Mouse (Mus musculus) kidney, adult 2 months (tissue): ENCODE measurements around the gene Tgfbi. TPM values are rescaled to one million over a fixed set of nuclear protein-coding genes. Genes with fewer than 3 reads are reported as not detected.

Experiments used
- DNase-seq: peaks from one replicate; pipeline ENCODE4 v3.0.0; 2021
- H3K27ac ChIP-seq: fragments of 200-500 bp; 2 replicates; pipeline ENCODE4 v1.5.1; 2012; ENCODE audit warnings: low read depth, low read length, control low read depth, inconsistent platforms; ENCODE audit not compliant: insufficient read depth
- H3K27me3 ChIP-seq: fragments of 200-500 bp; replicated peaks from 2 replicates; pipeline ENCODE4 v1.6.1; 2012; ENCODE audit warnings: mild to moderate bottlenecking, moderate library complexity, low read length, inconsistent platforms; ENCODE audit not compliant: control insufficient read depth, insufficient read depth
- H3K36me3 ChIP-seq: fragments of 200-500 bp; 2 replicates; pipeline ENCODE4 v1.6.1; 2012; ENCODE audit warnings: mild to moderate bottlenecking, moderate library complexity, low read length, inconsistent platforms; ENCODE audit not compliant: control insufficient read depth, insufficient read depth
- H3K4me1 ChIP-seq: fragments of 200-500 bp; 2 replicates; pipeline ENCODE4 v1.6.1; 2011; ENCODE audit warnings: low read length; ENCODE audit not compliant: control insufficient read depth, insufficient read depth
- H3K4me3 ChIP-seq: fragments of 200-500 bp; 2 replicates; pipeline ENCODE4 v1.5.1; 2011; ENCODE audit warnings: mild to moderate bottlenecking, low read depth, low read length, control low read depth; ENCODE audit not compliant: insufficient read depth
- CTCF ChIP-seq: fragments of 200-500 bp; conservative IDR thresholded peaks from 2 replicates; pipeline ENCODE4 v1.5.1; 2011; ENCODE audit warnings: low read depth, mild to moderate bottlenecking, control low read depth, low read length, moderate library complexity, mixed read lengths; ENCODE audit not compliant: insufficient read depth, insufficient read length
- POLR2A ChIP-seq: fragments of 200-500 bp; IDR thresholded peaks from one replicate; pipeline ENCODE4 v1.6.1; 2011; ENCODE audit warnings: low read depth, low read length, control low read depth
- WGBS: fragments of 180-500 bp; shearing (Covaris S2); methylation state at CpG from one replicate; pipeline ENCODE4 v1.1.7; 2018; 5-methylcytosine and 5-hydroxymethylcytosine counted together
- polyA plus RNA-seq: library from polyadenylated mRNA; depleted of rRNA; stranded (reverse); fragments of >200 nt; gene quantifications from 2 replicates; pipeline ENCODE4 v1.2.3, GENCODE M21; 2012; rRNA removed

Gene Tgfbi
- 18.8 and 20.8 TPM in 2 replicates for polyA plus RNA-seq

- TF ChIP-seq POLR2A (no peak), CTCF (no peak)
- DNase-seq, result peak; percentile 43
- Histone ChIP-seq H3K36me3 (no peaks in the 10 kb centered on the region), H3K27me3 (no peaks in the 10 kb centered on the region), H3K27ac (no peak within 1 kb of the TSS), H3K4me3 (peak within 1 kb of the TSS; percentile 45), H3K4me1 (no peaks in the 10 kb centered on the region; the same call in 1 of the 2 replicates)
- WGBS, result 3% methylated on average over 36 of the region's 36 CpGs
Measured at GRCm38 (mm10) chr13:56609103-56609856, at the start of gene Tgfbi. Tgfbi (plus strand) TSS chr13:56609523.

- Histone ChIP-seq H3K36me3 (no peaks in the 10 kb centered on the region), H3K4me3 (no peak overlapping the region), H3K27ac (peak overlapping the region; percentile 99), H3K4me1 (peaks cover 29% of the 10 kb centered on the region; the same call in 1 of the 2 replicates), H3K27me3 (no peaks in the 10 kb centered on the region)
- DNase-seq, result peak; percentile 77
- TF ChIP-seq POLR2A (no peak), CTCF (no peak)
- 49% methylated on average over 6 of the region's 6 CpGs for WGBS
Measured at GRCm38 (mm10) chr13:56559841-56560370, 49.4 kb upstream of the Tgfbi start.

- peaks cover 29% of the 10 kb centered on the region; the same call in 1 of the 2 replicates for H3K4me1 ChIP-seq
- no peaks in the 10 kb centered on the region for H3K36me3 ChIP-seq
- peak overlapping the region; percentile 48; the same call in 1 of the 2 replicates for H3K27ac ChIP-seq
- no peak overlapping the region for H3K4me3 ChIP-seq
- WGBS, result 40% methylated on average over 8 of the region's 8 CpGs
- no peaks in the 10 kb centered on the region for H3K27me3 ChIP-seq
- DNase-seq, result peak; percentile 93
- TF ChIP-seq POLR2A (no peak), CTCF (no peak)
Measured at GRCm38 (mm10) chr13:56561129-56561528, 48.2 kb upstream of the Tgfbi start.

GRCm38 (mm10) chr13:56563075-56563474 lies 46.2 kb upstream of the Tgfbi start:
- TF ChIP-seq POLR2A, result no peak
- TF ChIP-seq CTCF, result peak; percentile 68
- 36% methylated on average over 6 of the region's 6 CpGs for WGBS
- Histone ChIP-seq H3K4me3 (no peak overlapping the region), H3K27me3 (no peaks in the 10 kb centered on the region), H3K27ac (no peak overlapping the region), H3K36me3 (no peaks in the 10 kb centered on the region), H3K4me1 (peaks cover 23% of the 10 kb centered on the region; the same call in 1 of the 2 replicates)
- peak; percentile 44 for DNase-seq

- Histone ChIP-seq H3K36me3 (no peaks in the 10 kb centered on the region), H3K4me3 (no peak overlapping the region), H3K27ac (no peak overlapping the region), H3K27me3 (no peaks in the 10 kb centered on the region), H3K4me1 (peaks cover 3% of the 10 kb centered on the region; the same call in 1 of the 2 replicates)
- TF ChIP-seq POLR2A (no peak), CTCF (no peak)
- DNase-seq, result peak; percentile 14
- 46% methylated on average over 10 of the region's 10 CpGs for WGBS
Measured at GRCm38 (mm10) chr13:56566336-56566735, 43.0 kb upstream of the Tgfbi start.

DNA sequence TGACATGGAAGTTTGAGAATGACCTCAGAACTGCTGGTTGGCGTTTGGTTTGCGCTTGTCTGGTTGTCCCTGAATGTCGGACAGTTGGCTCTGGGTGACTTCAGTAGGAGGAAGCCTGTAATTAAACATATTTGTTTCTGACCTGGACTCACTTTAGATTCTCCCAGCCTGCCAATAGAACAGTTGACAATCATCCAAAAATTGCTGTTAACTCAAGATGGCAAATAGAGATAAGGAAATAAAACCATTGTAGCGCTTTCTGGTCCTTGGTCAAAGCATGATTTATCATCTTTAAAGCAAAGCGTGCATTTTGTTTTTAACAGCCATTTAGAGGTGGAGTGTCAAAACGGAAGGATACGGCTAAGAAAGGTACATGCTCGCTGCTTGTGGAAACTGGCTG lies 37.7 kb upstream of the Tgfbi start:
- TF ChIP-seq POLR2A (no peak), CTCF (no peak)
- H3K27me3 ChIP-seq, result no peaks in the 10 kb centered on the region
- H3K4me1 ChIP-seq, result 0 out of 2 replicates have a peak, but pooled peaks cover 3% of the 10 kb centered on the region
- DNase-seq, result no peak
- H3K36me3 ChIP-seq, result no peaks in the 10 kb centered on the region
- WGBS, result 63% methylated on average over 8 of the region's 8 CpGs
- no peak overlapping the region for H3K27ac ChIP-seq
- no peak overlapping the region for H3K4me3 ChIP-seq

DNA sequence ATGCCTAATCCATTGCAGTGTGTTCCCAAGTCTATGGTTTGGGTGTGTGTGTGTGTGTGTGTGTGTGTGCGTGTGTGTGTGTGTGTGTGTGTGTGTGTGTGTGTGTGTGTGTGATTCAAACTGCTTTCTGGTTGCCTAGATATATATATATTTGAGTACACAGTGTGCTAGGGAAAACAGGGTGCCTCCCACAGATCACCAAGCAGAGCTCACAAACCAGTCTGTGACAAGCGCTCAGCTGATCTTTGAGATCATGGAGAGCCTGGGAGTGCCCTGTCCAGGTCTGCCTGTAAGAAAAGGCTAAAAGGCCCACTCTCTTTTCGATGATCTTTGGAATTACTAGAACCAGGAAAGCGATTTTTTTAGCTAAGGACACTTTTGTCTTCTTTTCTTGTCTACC lies 34.2 kb upstream of the Tgfbi start:
- TF ChIP-seq CTCF, result no peak
- Histone ChIP-seq H3K27ac (no peak overlapping the region), H3K27me3 (no peaks in the 10 kb centered on the region), H3K36me3 (no peaks in the 10 kb centered on the region), H3K4me1 (0 out of 2 replicates have a peak, but pooled peaks cover 3% of the 10 kb centered on the region), H3K4me3 (no peak overlapping the region)
- WGBS, result 70% methylated on average over 4 of the region's 4 CpGs
- no peak for DNase-seq
